Mouse (Mus musculus): Measurements from ENCODE around the gene Fhl2. TPM values are rescaled to one million over a fixed set of nuclear protein-coding genes. Genes with fewer than 3 reads are reported as not detected.
A peak's percentile ranks its signal among the peaks of the same experiment; 100 is the strongest.

The Fhl2 gene
- polyA plus RNA-seq, 1 experiment from 2014 or later, result 22.4 TPM

DNA sequence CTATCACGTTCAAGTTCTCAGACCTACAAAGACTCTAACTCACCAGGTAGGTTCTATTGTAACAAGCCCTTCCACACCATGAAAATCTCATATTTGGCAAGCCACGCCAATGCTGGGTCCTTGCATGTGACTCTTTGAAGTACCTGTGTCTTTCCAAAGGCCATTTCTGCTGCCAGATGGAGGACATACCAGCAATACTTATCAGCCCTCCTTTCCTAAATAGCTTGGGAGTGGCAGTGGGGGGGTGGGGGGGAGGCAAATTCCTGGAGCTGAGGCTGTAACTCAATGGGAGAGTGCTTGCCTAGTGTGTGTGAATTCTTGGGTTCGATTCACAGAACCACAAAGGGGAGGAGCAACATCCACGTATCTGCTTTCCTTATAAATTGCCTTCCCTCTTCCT lies 72.1 kb downstream of the Fhl2 start:
- Histone ChIP-seq H3K27me3 (no peaks in the 10 kb centered on the region), H3K36me3 (peaks cover 22% of the 10 kb centered on the region), H3K4me2 (no peak overlapping the region), H3K9ac (no peak overlapping the region), H3K9me3 (no peaks in the 10 kb centered on the region), H3K27ac (replicated peaks) (no peak overlapping the region), H3K4me1 (replicated peaks) (no peaks in the 10 kb centered on the region), H3K4me3 (no peak overlapping the region)
- WGBS, result 77% methylated on average over 4 of the region's 4 CpGs
- ATAC-seq (ENCODE audit: low read depth), result no peak

DNA sequence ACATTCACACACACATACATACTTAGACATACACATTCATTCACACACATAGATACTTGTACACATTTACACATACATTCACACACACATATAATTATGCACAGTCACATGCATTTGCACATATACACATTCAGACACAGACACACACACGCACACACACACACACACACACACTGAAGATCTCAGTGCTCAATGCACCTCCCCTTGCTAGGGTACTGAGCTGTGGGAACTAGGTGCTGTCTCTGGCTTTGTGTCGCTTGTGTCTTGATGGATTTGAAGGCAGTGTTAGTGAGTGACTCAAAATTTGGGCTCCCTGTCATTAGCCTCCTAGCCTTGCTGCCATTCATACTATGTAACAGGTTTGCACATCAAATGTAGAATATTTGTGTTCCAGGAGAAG lies 74.2 kb downstream of the Fhl2 start:
- Histone ChIP-seq H3K9ac (no peak overlapping the region), H3K4me1 (replicated peaks) (no peaks in the 10 kb centered on the region), H3K27me3 (no peaks in the 10 kb centered on the region), H3K4me2 (no peak overlapping the region), H3K9me3 (no peaks in the 10 kb centered on the region), H3K27ac (replicated peaks) (no peak overlapping the region), H3K36me3 (peaks cover 26% of the 10 kb centered on the region), H3K4me3 (no peak overlapping the region)
- 92% methylated on average over 2 of the region's 2 CpGs for WGBS
- ATAC-seq (ENCODE audit: low read depth), result no peak

GRCm38 (mm10) chr1:43120950-43121349 lies 75.8 kb downstream of the Fhl2 start:
- H3K4me2 ChIP-seq, result no peak overlapping the region
- no peak overlapping the region for H3K4me3 ChIP-seq
- H3K27ac ChIP-seq (replicated peaks), result no peak overlapping the region
- H3K9me3 ChIP-seq, result no peaks in the 10 kb centered on the region
- no peak overlapping the region for H3K9ac ChIP-seq
- 96% methylated on average over 5 of the region's 5 CpGs for WGBS
- ATAC-seq (ENCODE audit: low read depth), result no peak
- H3K4me1 ChIP-seq (replicated peaks), result no peaks in the 10 kb centered on the region
- H3K36me3 ChIP-seq, result peaks cover 36% of the 10 kb centered on the region
- no peaks in the 10 kb centered on the region for H3K27me3 ChIP-seq

DNA sequence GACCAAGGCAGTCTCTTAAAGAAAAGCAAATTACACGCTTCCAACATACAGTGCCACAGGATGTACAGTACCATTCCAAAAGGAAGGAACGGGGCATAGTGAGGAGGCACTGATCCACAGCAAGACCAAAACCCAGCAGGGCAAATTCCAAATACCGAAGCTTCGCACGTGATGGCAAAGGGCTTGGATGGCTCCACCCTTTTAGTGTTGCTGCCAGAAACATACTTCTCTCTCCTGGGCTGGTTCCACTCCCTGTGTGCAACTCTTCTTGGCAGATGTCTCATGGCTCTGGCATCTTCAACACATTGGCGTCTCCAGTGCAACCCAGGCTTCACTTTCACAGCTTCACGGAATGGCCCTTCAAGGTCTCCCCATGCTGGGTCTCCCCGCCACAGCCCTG lies 79.3 kb downstream of the Fhl2 start:
- no peak overlapping the region for H3K27ac ChIP-seq (replicated peaks)
- H3K4me3 ChIP-seq, result no peak overlapping the region
- no peak overlapping the region for H3K9ac ChIP-seq
- no peak overlapping the region for H3K4me2 ChIP-seq
- H3K9me3 ChIP-seq, result no peaks in the 10 kb centered on the region
- ATAC-seq (ENCODE audit: low read depth), result no peak
- H3K4me1 ChIP-seq (replicated peaks), result no peaks in the 10 kb centered on the region
- H3K36me3 ChIP-seq, result peaks cover 63% of the 10 kb centered on the region
- H3K27me3 ChIP-seq, result no peaks in the 10 kb centered on the region
- WGBS, result 98% methylated on average over 8 of the region's 8 CpGs

- Histone ChIP-seq H3K9me3 (no peaks in the 10 kb centered on the region), H3K27me3 (no peaks in the 10 kb centered on the region), H3K4me3 (no peak overlapping the region), H3K4me2 (no peak overlapping the region), H3K27ac (replicated peaks) (no peak overlapping the region), H3K4me1 (replicated peaks) (no peaks in the 10 kb centered on the region), H3K9ac (no peak overlapping the region), H3K36me3 (peaks cover 78% of the 10 kb centered on the region)
- ATAC-seq (ENCODE audit: low read depth), result peak; percentile 27; the same call in 1 of the 2 replicates
- 94% methylated on average over 2 of the region's 2 CpGs for WGBS
Measured at GRCm38 (mm10) chr1:43112882-43113281, 83.9 kb downstream of the Fhl2 start.

DNA sequence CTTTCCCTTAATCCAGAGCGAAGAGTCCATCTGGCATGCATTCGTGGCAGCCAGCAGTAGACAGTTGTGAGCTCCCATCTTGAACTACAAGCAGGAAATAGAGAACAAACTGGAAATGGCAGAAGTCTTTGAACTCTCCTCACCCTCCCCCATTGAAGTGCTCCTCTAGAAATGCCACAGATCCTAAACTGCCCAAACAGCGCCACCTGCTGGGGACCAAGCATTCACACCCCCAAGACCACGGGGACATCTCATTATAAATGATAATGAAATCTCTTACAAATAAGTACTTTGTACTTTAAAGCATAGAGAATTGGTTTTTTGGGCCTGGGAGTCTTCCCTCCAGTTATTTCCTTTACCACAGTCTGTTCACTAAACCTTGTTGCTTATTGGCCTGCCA lies 86.2 kb downstream of the Fhl2 start:
- no peak overlapping the region for H3K4me2 ChIP-seq
- no peak overlapping the region for H3K9ac ChIP-seq
- H3K4me1 ChIP-seq (replicated peaks), result no peaks in the 10 kb centered on the region
- no peaks in the 10 kb centered on the region for H3K27me3 ChIP-seq
- no peaks in the 10 kb centered on the region for H3K9me3 ChIP-seq
- ATAC-seq (ENCODE audit: low read depth), result no peak
- no peak overlapping the region for H3K27ac ChIP-seq (replicated peaks)
- WGBS, result 57% methylated on average over 4 of the region's 4 CpGs
- H3K4me3 ChIP-seq, result no peak overlapping the region
- H3K36me3 ChIP-seq, result peaks cover 79% of the 10 kb centered on the region

DNA sequence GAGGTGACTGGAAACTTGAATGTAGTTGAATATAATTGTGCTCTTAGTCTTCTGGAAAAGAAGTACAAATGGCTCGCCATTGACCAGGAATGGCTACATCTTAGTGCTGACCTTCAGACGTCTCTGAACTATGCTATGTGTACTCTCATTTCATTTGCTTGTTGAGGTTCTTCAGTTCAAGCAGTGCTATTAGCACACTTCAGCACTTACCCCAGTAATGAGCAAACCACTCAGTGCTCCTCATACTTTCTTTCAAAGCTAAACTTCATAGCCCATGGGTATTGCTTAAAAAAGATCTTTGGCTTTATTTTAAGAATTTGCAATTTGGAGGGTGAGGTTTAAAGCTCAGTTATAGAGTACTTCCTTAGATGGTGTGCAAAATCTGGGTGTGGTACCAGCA lies 88.1 kb downstream of the Fhl2 start:
- Histone ChIP-seq H3K27me3 (no peaks in the 10 kb centered on the region), H3K36me3 (peaks cover 74% of the 10 kb centered on the region), H3K9ac (no peak overlapping the region), H3K4me3 (no peak overlapping the region), H3K4me1 (replicated peaks) (no peaks in the 10 kb centered on the region), H3K27ac (replicated peaks) (no peak overlapping the region), H3K9me3 (no peaks in the 10 kb centered on the region), H3K4me2 (no peak overlapping the region)
- 94% methylated on average over 2 of the region's 2 CpGs for WGBS
- no peak for ATAC-seq (ENCODE audit: low read depth)

DNA sequence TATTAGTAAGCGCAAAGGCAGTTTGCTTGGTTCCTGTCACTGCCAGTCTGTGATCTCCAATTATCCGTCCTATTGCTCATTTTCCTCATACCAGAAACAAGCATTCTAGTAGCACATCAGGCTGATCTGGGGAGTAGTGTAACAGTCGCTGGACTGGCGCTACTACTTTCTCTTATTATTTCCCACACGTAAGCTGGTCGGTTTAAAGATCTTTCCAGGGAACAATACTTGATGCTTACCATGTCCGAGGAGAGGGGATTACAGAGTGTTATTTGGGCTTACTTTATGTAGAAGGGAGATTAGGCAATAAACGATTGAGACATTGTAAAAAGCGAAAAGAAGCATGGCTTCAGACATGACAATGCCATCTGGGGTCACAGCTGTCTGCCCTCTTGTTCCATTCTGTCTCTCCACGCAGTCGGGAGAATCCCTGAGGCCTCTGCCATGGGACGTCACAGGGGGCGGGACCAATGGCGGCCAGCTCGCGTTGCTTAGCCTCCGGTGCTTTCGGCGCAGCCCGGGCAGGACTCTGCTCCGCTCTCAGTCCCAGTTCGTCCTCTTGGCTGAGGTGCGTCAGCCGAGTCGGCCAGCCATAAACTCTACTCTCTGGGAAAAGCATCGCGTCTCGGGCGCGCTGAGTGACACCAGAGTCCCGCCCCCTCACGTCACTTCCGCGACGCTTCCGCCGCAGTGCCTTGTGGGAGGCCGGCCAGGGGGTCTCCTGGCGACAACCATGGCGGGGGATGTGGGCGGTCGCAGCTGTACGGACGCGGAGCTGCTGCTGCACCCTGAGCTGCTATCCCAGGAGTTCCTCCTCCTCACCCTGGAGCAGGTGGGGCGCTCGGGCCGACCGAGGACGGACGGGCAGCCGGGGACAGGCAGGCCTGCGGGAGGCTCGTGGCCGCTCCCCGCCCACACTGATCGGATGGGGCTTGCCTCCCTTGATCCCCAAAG lies 98.5 kb downstream of the Fhl2 start, which contains the start of the genes Tgfbrap1 and AI597479:
Gene Tgfbrap1 (minus strand): TSS at position 607 of the 954 bp plus-strand sequence.
Gene AI597479 (plus strand): TSS at position 680 of the 954 bp plus-strand sequence.
- H3K36me3 ChIP-seq, result peaks cover 24% of the 10 kb centered on the region
- peak within 1 kb of the TSS; percentile 94 for H3K9ac ChIP-seq

GRCm38 (mm10) chr1:43094206-43094605 lies 102.6 kb downstream of the Fhl2 start:
- H3K9me3 ChIP-seq, result no peaks in the 10 kb centered on the region
- no peaks in the 10 kb centered on the region for H3K27me3 ChIP-seq
- H3K4me1 ChIP-seq (replicated peaks), result peaks cover 43% of the 10 kb centered on the region
- no peak for ATAC-seq (ENCODE audit: low read depth)
- WGBS, result 83% methylated on average over 2 of the region's 2 CpGs
- H3K4me2 ChIP-seq, result no peak overlapping the region
- no peak overlapping the region for H3K9ac ChIP-seq
- no peak overlapping the region for H3K4me3 ChIP-seq
- H3K27ac ChIP-seq (replicated peaks), result no peak overlapping the region
- no peaks in the 10 kb centered on the region for H3K36me3 ChIP-seq

More for the DNA sequence above, 98.5 kb downstream of the Fhl2 start, which contains the start of the genes Tgfbrap1 and AI597479:
- H3K4me1 ChIP-seq (replicated peaks), result peaks cover 34% of the 10 kb centered on the region
- H3K27ac ChIP-seq (replicated peaks), result peak within 1 kb of the TSS; percentile 98
- no peaks in the 10 kb centered on the region for H3K9me3 ChIP-seq
- peak within 1 kb of the TSS; percentile 89 for H3K4me2 ChIP-seq
- H3K27me3 ChIP-seq, result no peaks in the 10 kb centered on the region
- 1% methylated on average over 57 of the region's 57 CpGs for WGBS
- H3K4me3 ChIP-seq, result peak within 1 kb of the TSS; percentile 91
- ATAC-seq (ENCODE audit: low read depth), result peak; percentile 97

- peak; percentile 88 for ATAC-seq (ENCODE audit: low read depth)
- Histone ChIP-seq H3K4me1 (replicated peaks) (peaks cover 38% of the 10 kb centered on the region), H3K27me3 (no peaks in the 10 kb centered on the region), H3K4me2 (peak overlapping the region; percentile 82), H3K27ac (replicated peaks) (peak overlapping the region; percentile 89), H3K36me3 (no peaks in the 10 kb centered on the region), H3K9me3 (no peaks in the 10 kb centered on the region), H3K4me3 (peak overlapping the region; percentile 70), H3K9ac (peak overlapping the region; percentile 90)
- WGBS, result under 1% methylated on average over 92 of the region's 102 CpGs
Measured at GRCm38 (mm10) chr1:43092056-43093015, 104.4 kb downstream of the Fhl2 start.

- no peaks in the 10 kb centered on the region for H3K9me3 ChIP-seq
- peaks cover 30% of the 10 kb centered on the region for H3K4me1 ChIP-seq (replicated peaks)
- no peaks in the 10 kb centered on the region for H3K27me3 ChIP-seq
- H3K36me3 ChIP-seq, result no peaks in the 10 kb centered on the region
- peak overlapping the region; percentile 89; the same call in 1 of the 2 replicates for H3K27ac ChIP-seq (replicated peaks)
- WGBS, result 49% methylated on average over 13 of the region's 13 CpGs
- peak overlapping the region; percentile 90 for H3K9ac ChIP-seq
- H3K4me2 ChIP-seq, result peak overlapping the region; percentile 82
- H3K4me3 ChIP-seq, result peak overlapping the region; percentile 70
- peak; percentile 34 for ATAC-seq (ENCODE audit: low read depth)
Measured at GRCm38 (mm10) chr1:43091306-43092055, 105.3 kb downstream of the Fhl2 start.

Data from neural tube, embryonic 13.5 days (tissue).